Mouse (Mus musculus) midbrain, embryonic 11.5 days (tissue): Measurements from ENCODE around the gene Megf11. TPM values are rescaled to one million over a fixed set of nuclear protein-coding genes. Genes with fewer than 3 reads are reported as not detected.
A peak's percentile ranks its signal among the peaks of the same experiment; 100 is the strongest.

Experiments used
- ATAC-seq: fragments of 200-750 bp; cut with Nextera tagmentation; 2 replicates; pipeline ENCODE4 v1.8.0; 2017; ENCODE audit warnings: moderate TSS enrichment, moderate library complexity; ENCODE audit not compliant: low FRiP score
- DNase-seq: peaks from one replicate; pipeline ENCODE4 v3.0.0; 2015; ENCODE audit warnings: low spot score; ENCODE audit errors: missing footprints
- H3K27ac ChIP-seq: fragments of 300-500 bp; sonication (generic); 2 replicates; pipeline ENCODE4 v1.5.1; 2014; ENCODE audit warnings: low read depth, low read length
- H3K27me3 ChIP-seq: fragments of 300-500 bp; sonication (generic); 2 replicates; pipeline ENCODE4 v1.6.1; 2014; ENCODE audit warnings: mild to moderate bottlenecking, low read length, moderate library complexity, mixed read lengths; ENCODE audit not compliant: control insufficient read depth, insufficient read depth
- H3K36me3 ChIP-seq: fragments of 300-500 bp; sonication (generic); 2 replicates; pipeline ENCODE4 v1.6.1; 2014; ENCODE audit warnings: mild to moderate bottlenecking, low read length, moderate library complexity, mixed read lengths; ENCODE audit not compliant: control insufficient read depth, insufficient read depth
- H3K4me1 ChIP-seq: fragments of 300-500 bp; sonication (generic); 2 replicates; pipeline ENCODE4 v1.6.1; 2014; ENCODE audit warnings: low read length; ENCODE audit not compliant: control insufficient read depth, insufficient read depth
- H3K4me2 ChIP-seq: fragments of 300-500 bp; sonication (generic); 2 replicates; pipeline ENCODE4 v1.6.1; 2014; ENCODE audit warnings: mild to moderate bottlenecking, moderate library complexity
- H3K4me3 ChIP-seq: fragments of 300-500 bp; sonication (generic); 2 replicates; pipeline ENCODE4 v1.5.1; 2014; ENCODE audit warnings: low read depth, low read length
- H3K9ac ChIP-seq: fragments of 300-500 bp; sonication (generic); 2 replicates; pipeline ENCODE4 v1.6.1; 2014; ENCODE audit warnings: low read length
- H3K9me3 ChIP-seq: fragments of 300-500 bp; sonication (generic); 2 replicates; pipeline ENCODE4 v1.6.1; 2016; ENCODE audit warnings: low read length; ENCODE audit not compliant: control insufficient read depth
- WGBS: fragments of 180-500 bp; shearing (Covaris S2); extraction: QIAGEN DNeasy Blood & Tissue Kit; methylation state at CpG from one replicate; pipeline ENCODE4 v1.1.7; 2014; 5-methylcytosine and 5-hydroxymethylcytosine counted together
- polyA plus RNA-seq: library from polyadenylated mRNA; unstranded; fragments of >200 nt; fragmentation: Nextera tagmentation; extraction: Ambion mirVana; gene quantifications from 2 replicates; pipeline ENCODE4 v1.2.1, GENCODE M21; 2014

Megf11 gene
- polyA plus RNA-seq, 1 experiment from 2014 or later: 3.1 TPM

GRCm38 (mm10) chr9:64507995-64508394 lies 122.6 kb downstream of the Megf11 start:
- Histone ChIP-seq H3K9me3 (no peaks in the 10 kb centered on the region), H3K9ac (no peak overlapping the region), H3K4me1 (no peaks in the 10 kb centered on the region; the same call in none of the 2 replicates), H3K27me3 (no peaks in the 10 kb centered on the region), H3K27ac (no peak overlapping the region), H3K36me3 (no peaks in the 10 kb centered on the region), H3K4me3 (no peak overlapping the region), H3K4me2 (no peak overlapping the region)
- 40% methylated on average over 7 of the region's 7 CpGs for WGBS
- DNase-seq (peak; percentile 82), ATAC-seq (no peak)

GRCm38 (mm10) chr9:64514826-64515225 lies 129.4 kb downstream of the Megf11 start:
- Histone ChIP-seq H3K9ac (no peak overlapping the region), H3K27ac (no peak overlapping the region), H3K4me3 (no peak overlapping the region), H3K9me3 (no peaks in the 10 kb centered on the region), H3K4me1 (no peaks in the 10 kb centered on the region), H3K36me3 (no peaks in the 10 kb centered on the region), H3K27me3 (no peaks in the 10 kb centered on the region), H3K4me2 (no peak overlapping the region)
- ATAC-seq (no peak), DNase-seq (peak; percentile 79)
- WGBS: 68% methylated on average over 6 of the region's 6 CpGs

GRCm38 (mm10) chr9:64519921-64520746 lies 134.7 kb downstream of the Megf11 start:
- Histone ChIP-seq H3K9me3 (no peaks in the 10 kb centered on the region), H3K27ac (no peak overlapping the region), H3K4me3 (no peak overlapping the region), H3K27me3 (no peaks in the 10 kb centered on the region), H3K9ac (no peak overlapping the region), H3K4me2 (no peak overlapping the region), H3K4me1 (no peaks in the 10 kb centered on the region), H3K36me3 (no peaks in the 10 kb centered on the region)
- peak; percentile 82 for DNase-seq
- 55% methylated on average over 12 of the region's 12 CpGs for WGBS
- ATAC-seq: no peak

- no peak overlapping the region for H3K4me2 ChIP-seq
- no peaks in the 10 kb centered on the region for H3K36me3 ChIP-seq
- ATAC-seq: no peak
- no peak overlapping the region for H3K27ac ChIP-seq
- H3K9ac ChIP-seq: no peak overlapping the region
- DNase-seq: peak; percentile 84
- H3K4me1 ChIP-seq: no peaks in the 10 kb centered on the region
- no peaks in the 10 kb centered on the region for H3K9me3 ChIP-seq
- H3K4me3 ChIP-seq: no peak overlapping the region
- WGBS: 34% methylated on average over 4 of the region's 4 CpGs
- H3K27me3 ChIP-seq: no peaks in the 10 kb centered on the region
Measured at GRCm38 (mm10) chr9:64520747-64521283, 135.4 kb downstream of the Megf11 start.

GRCm38 (mm10) chr9:64523264-64524045 lies 138.0 kb downstream of the Megf11 start:
- WGBS: 63% methylated on average over 21 of the region's 21 CpGs
- ATAC-seq: no peak
- H3K4me1 ChIP-seq: no peaks in the 10 kb centered on the region
- H3K9me3 ChIP-seq: no peaks in the 10 kb centered on the region
- no peak overlapping the region for H3K4me3 ChIP-seq
- no peaks in the 10 kb centered on the region for H3K27me3 ChIP-seq
- no peak overlapping the region for H3K9ac ChIP-seq
- no peak overlapping the region for H3K27ac ChIP-seq
- H3K36me3 ChIP-seq: no peaks in the 10 kb centered on the region
- DNase-seq: peak; percentile 80
- H3K4me2 ChIP-seq: no peak overlapping the region

- Histone ChIP-seq H3K9ac (no peak overlapping the region), H3K4me3 (no peak overlapping the region), H3K9me3 (no peaks in the 10 kb centered on the region), H3K27ac (no peak overlapping the region), H3K27me3 (no peaks in the 10 kb centered on the region), H3K4me1 (peaks cover 7% of the 10 kb centered on the region), H3K36me3 (no peaks in the 10 kb centered on the region), H3K4me2 (no peak overlapping the region)
- ATAC-seq (no peak), DNase-seq (peak; percentile 72)
- 90% methylated on average over 7 of the region's 7 CpGs for WGBS
Measured at GRCm38 (mm10) chr9:64528061-64528460, 142.6 kb downstream of the Megf11 start.

GRCm38 (mm10) chr9:64528595-64528994 lies 143.2 kb downstream of the Megf11 start:
- H3K36me3 ChIP-seq: no peaks in the 10 kb centered on the region
- no peak overlapping the region for H3K4me3 ChIP-seq
- WGBS: 79% methylated on average over 2 of the region's 2 CpGs
- peaks cover 12% of the 10 kb centered on the region for H3K4me1 ChIP-seq
- H3K4me2 ChIP-seq: no peak overlapping the region
- peak; percentile 70 for DNase-seq
- H3K9me3 ChIP-seq: no peaks in the 10 kb centered on the region
- no peaks in the 10 kb centered on the region for H3K27me3 ChIP-seq
- ATAC-seq: no peak
- no peak overlapping the region; the same call in 1 of the 2 replicates for H3K9ac ChIP-seq
- H3K27ac ChIP-seq: no peak overlapping the region

- peaks cover 13% of the 10 kb centered on the region for H3K4me1 ChIP-seq
- peak; percentile 70 for DNase-seq
- WGBS: 87% methylated on average over 3 of the region's 3 CpGs
- H3K36me3 ChIP-seq: no peaks in the 10 kb centered on the region
- no peak overlapping the region for H3K4me3 ChIP-seq
- no peak overlapping the region for H3K27ac ChIP-seq
- no peaks in the 10 kb centered on the region for H3K9me3 ChIP-seq
- H3K9ac ChIP-seq: no peak overlapping the region
- no peak for ATAC-seq
- no peak overlapping the region for H3K4me2 ChIP-seq
- H3K27me3 ChIP-seq: no peaks in the 10 kb centered on the region
Measured at GRCm38 (mm10) chr9:64531935-64532334, 146.5 kb downstream of the Megf11 start.
